Mouse (Mus musculus) v-Abl transformed pro-B cells (cell line): ENCODE results near the gene Asgr1.

Experiments used
- in situ Hi-C, 2 experiments: fragments of 400-800 bp; cut with MboI; formaldehyde crosslinking; loops; one replicate each; pipeline ENCODE4 v1.15.1; 2025; ENCODE audit not compliant: unreplicated experiment in 2 of 2

Gene Asgr1

GRCm38 (mm10) chr11:70099809-70100208 is 45.9 kb downstream of the Asgr1 start:
- in situ Hi-C loops: loop anchor here in 1 of 2 experiments (25.0 kb wide), 2 partner anchors 387 to 913 kb away; partner anchors contain the start of gene Alox8

- in situ Hi-C loops: no loop called here
Observed at GRCm38 (mm10) chr11:70103701-70104315, 49.9 kb downstream of the Asgr1 start.

GRCm38 (mm10) chr11:70107085-70107484 is 53.2 kb downstream of the Asgr1 start:
- in situ Hi-C loops: no loop called here
